Mouse (Mus musculus) myocyte (in vitro differentiated cells): ENCODE results near the gene Armh1. TPM values are rescaled to one million over a fixed set of nuclear protein-coding genes. Genes with fewer than 3 reads are reported as not detected.

Source experiments
- H3K27me3 ChIP-seq: one replicate; pipeline ENCODE4 v1.6.1; 2011; ENCODE audit not compliant: control insufficient read depth, insufficient read depth, insufficient read length
- H3K36me3 ChIP-seq: one replicate; pipeline ENCODE4 v1.6.1; 2011; ENCODE audit not compliant: control insufficient read depth, insufficient read depth
- H3K4me2 ChIP-seq: one replicate; pipeline ENCODE4 v1.6.1; 2011; ENCODE audit warnings: low read depth, control low read depth
- H3K4me3 ChIP-seq: one replicate; pipeline ENCODE4 v1.5.1; 2011; ENCODE audit warnings: mild to moderate bottlenecking, control low read depth, moderate library complexity
- H3K79me2 ChIP-seq: one replicate; pipeline ENCODE4 v1.6.1; 2011; ENCODE audit not compliant: control insufficient read depth, insufficient read depth
- H3ac ChIP-seq: one replicate; pipeline ENCODE4 v1.6.1; 2011; ENCODE audit not compliant: control insufficient read depth, insufficient read length
- CEBPB ChIP-seq: IDR thresholded peaks from 2 replicates; pipeline ENCODE4 v1.6.1; 2011; ENCODE audit warnings: mild to moderate bottlenecking, moderate library complexity; ENCODE audit not compliant: poor library complexity, insufficient read depth, severe bottlenecking
- E2F4 ChIP-seq: IDR thresholded peaks from one replicate; pipeline ENCODE4 v1.6.1; 2011; ENCODE audit warnings: mild to moderate bottlenecking, control low read depth, moderate library complexity; ENCODE audit not compliant: insufficient read depth
- MAX ChIP-seq: IDR thresholded peaks from one replicate; pipeline ENCODE4 v1.6.1; 2011; ENCODE audit warnings: low read depth, mild to moderate bottlenecking, control low read depth
- MYOD1 ChIP-seq, 3 experiments: IDR thresholded peaks; one replicate each; pipeline ENCODE4 v1.6.1; 2011; ENCODE audit warnings: control low read depth in 2 of 3, low read depth in 2 of 3, mild to moderate bottlenecking in 2 of 3, moderate library complexity in 1 of 3; ENCODE audit not compliant: insufficient read length in 2 of 3, control insufficient read depth in 1 of 3
- MYOG ChIP-seq, 3 experiments: IDR thresholded peaks; one replicate each; pipeline ENCODE4 v1.6.1; 2011; ENCODE audit warnings: control low read depth in 2 of 3, low read depth in 2 of 3, mild to moderate bottlenecking in 2 of 3; ENCODE audit not compliant: insufficient read length in 2 of 3, control insufficient read depth in 1 of 3, insufficient read depth in 1 of 3
- POLR2A ChIP-seq: IDR thresholded peaks from one replicate; pipeline ENCODE4 v1.6.1; 2011; ENCODE audit warnings: low read depth, mild to moderate bottlenecking, control low read depth, moderate library complexity; ENCODE audit not compliant: insufficient read length
- POLR2AphosphoS2 ChIP-seq: IDR thresholded peaks from one replicate; pipeline ENCODE4 v1.6.1; 2011; ENCODE audit warnings: low read depth, control low read depth; ENCODE audit not compliant: insufficient read length
- REST ChIP-seq: IDR thresholded peaks from one replicate; pipeline ENCODE4 v1.6.1; 2011; ENCODE audit warnings: mild to moderate bottlenecking, control low read depth, moderate library complexity; ENCODE audit not compliant: insufficient read depth, insufficient read length
- SRF ChIP-seq: IDR thresholded peaks from one replicate; pipeline ENCODE4 v1.6.1; 2011; ENCODE audit warnings: low read depth; ENCODE audit not compliant: control insufficient read depth, insufficient read length
- TCF12 ChIP-seq: IDR thresholded peaks from one replicate; pipeline ENCODE4 v1.6.1; 2011; ENCODE audit warnings: mild to moderate bottlenecking, control low read depth; ENCODE audit not compliant: poor library complexity, insufficient read depth, severe bottlenecking
- TCF3 ChIP-seq: IDR thresholded peaks from one replicate; pipeline ENCODE4 v1.6.1; 2011; ENCODE audit warnings: low read depth, control low read depth; ENCODE audit not compliant: insufficient read length
- USF1 ChIP-seq: IDR thresholded peaks from one replicate; pipeline ENCODE4 v1.6.1; 2011; ENCODE audit warnings: low read depth, mild to moderate bottlenecking, control low read depth, moderate library complexity
- polyA plus RNA-seq: library from polyadenylated mRNA; unstranded; fragments of >200 nt; fragmentation: generic; extraction: Trizol; gene quantifications from one replicate; pipeline ENCODE4 v1.2.1, GENCODE M21; 2012; ENCODE audit warnings: missing spikeins

Armh1 gene
- polyA plus RNA-seq, 1 experiment = not detected

GRCm38 (mm10) chr4:117277021-117277420 is 25.1 kb upstream of the Armh1 start:
- no peak for TF ChIP-seq REST
- no peak for TF ChIP-seq MAX
- no peak for TF ChIP-seq POLR2A
- no peak for TF ChIP-seq TCF12
- TF ChIP-seq CEBPB = no peak
- TF ChIP-seq SRF = no peak
- no peak for TF ChIP-seq TCF3
- no peak for TF ChIP-seq MYOG (IDR thresholded peaks at IDR 0.05; ENCODE audit: control insufficient read depth in 1 of 3, insufficient read depth in 1 of 3, insufficient read length in 2 of 3, low read depth in 2 of 3)
- no peak for TF ChIP-seq POLR2AphosphoS2
- no peak for TF ChIP-seq E2F4
- no peak for TF ChIP-seq MYOD1 (IDR thresholded peaks at IDR 0.05; ENCODE audit: control insufficient read depth in 1 of 3, insufficient read length in 2 of 3, low read depth in 2 of 3)
- TF ChIP-seq USF1 = no peak
- Histone ChIP-seq H3K79me2 (no peaks in the 10 kb centered on the region), H3K27me3 (no peaks in the 10 kb centered on the region), H3K4me3 (no peak overlapping the region), H3ac (no peak overlapping the region), H3K4me2 (no peak overlapping the region), H3K36me3 (peaks cover 26% of the 10 kb centered on the region)

- peaks cover 22% of the 10 kb centered on the region for H3K36me3 ChIP-seq
- TF ChIP-seq SRF (no peak), POLR2A (no peak), USF1 (no peak), E2F4 (no peak), REST (no peak), CEBPB (no peak), MAX (no peak), MYOD1 (IDR thresholded peaks at IDR 0.05; ENCODE audit: control insufficient read depth in 1 of 3, insufficient read length in 2 of 3, low read depth in 2 of 3) (no peak), TCF3 (no peak), POLR2AphosphoS2 (no peak), MYOG (IDR thresholded peaks at IDR 0.05; ENCODE audit: control insufficient read depth in 1 of 3, insufficient read depth in 1 of 3, insufficient read length in 2 of 3, low read depth in 2 of 3) (no peak), TCF12 (no peak)
- no peaks in the 10 kb centered on the region for H3K27me3 ChIP-seq
- no peaks in the 10 kb centered on the region for H3K79me2 ChIP-seq
- H3K4me2 ChIP-seq = no peak overlapping the region
- H3K4me3 ChIP-seq = no peak overlapping the region
- H3ac ChIP-seq = no peak overlapping the region
Measured at GRCm38 (mm10) chr4:117276281-117276711, 24.4 kb upstream of the Armh1 start.

GRCm38 (mm10) chr4:117274720-117275119 is 22.8 kb upstream of the Armh1 start:
- Histone ChIP-seq H3K27me3 (no peaks in the 10 kb centered on the region), H3K36me3 (peaks cover 22% of the 10 kb centered on the region), H3K4me3 (no peak overlapping the region), H3K79me2 (no peaks in the 10 kb centered on the region), H3ac (no peak overlapping the region), H3K4me2 (no peak overlapping the region)
- TF ChIP-seq MYOD1 (IDR thresholded peaks at IDR 0.05; ENCODE audit: control insufficient read depth in 1 of 3, insufficient read length in 2 of 3, low read depth in 2 of 3) = no peak
- TF ChIP-seq POLR2A = no peak
- no peak for TF ChIP-seq MYOG (IDR thresholded peaks at IDR 0.05; ENCODE audit: control insufficient read depth in 1 of 3, insufficient read depth in 1 of 3, insufficient read length in 2 of 3, low read depth in 2 of 3)
- TF ChIP-seq SRF = no peak
- no peak for TF ChIP-seq REST
- TF ChIP-seq POLR2AphosphoS2 = no peak
- no peak for TF ChIP-seq TCF12
- TF ChIP-seq TCF3 = no peak
- TF ChIP-seq CEBPB = no peak
- TF ChIP-seq USF1 = no peak
- TF ChIP-seq E2F4 = no peak
- no peak for TF ChIP-seq MAX

- H3K27me3 ChIP-seq = no peaks in the 10 kb centered on the region
- peaks cover 22% of the 10 kb centered on the region for H3K36me3 ChIP-seq
- H3K4me3 ChIP-seq = no peak overlapping the region
- H3ac ChIP-seq = no peak overlapping the region
- H3K79me2 ChIP-seq = no peaks in the 10 kb centered on the region
- TF ChIP-seq POLR2AphosphoS2 (no peak), TCF12 (no peak), REST (no peak)
- no peak overlapping the region for H3K4me2 ChIP-seq
Measured at GRCm38 (mm10) chr4:117272459-117272858, 20.5 kb upstream of the Armh1 start.

GRCm38 (mm10) chr4:117270278-117270677 is 18.4 kb upstream of the Armh1 start:
- Histone ChIP-seq H3K4me2 (no peak overlapping the region), H3K4me3 (no peak overlapping the region), H3K36me3 (peaks cover 12% of the 10 kb centered on the region), H3K27me3 (no peaks in the 10 kb centered on the region), H3K79me2 (no peaks in the 10 kb centered on the region), H3ac (no peak overlapping the region)
- TF ChIP-seq SRF (no peak), TCF3 (no peak), MYOD1 (IDR thresholded peaks at IDR 0.05; ENCODE audit: control insufficient read depth in 1 of 3, insufficient read length in 2 of 3, low read depth in 2 of 3) (no peak), MAX (no peak), MYOG (IDR thresholded peaks at IDR 0.05; ENCODE audit: control insufficient read depth in 1 of 3, insufficient read depth in 1 of 3, insufficient read length in 2 of 3, low read depth in 2 of 3) (no peak), POLR2A (no peak), USF1 (no peak), REST (no peak), POLR2AphosphoS2 (no peak), E2F4 (no peak), TCF12 (no peak), CEBPB (no peak)
